Mouse (Mus musculus) liver, adult 2 months (tissue): ENCODE measurements around the gene Bnc2. TPM values are rescaled to one million over a fixed set of nuclear protein-coding genes. Genes with fewer than 3 reads are reported as not detected.

Experiments used
- DNase-seq: peaks from one replicate; pipeline ENCODE4 v3.0.0-alpha.2; 2011; ENCODE audit warnings: low read depth, low spot score; ENCODE audit errors: extremely low read depth
- H3K27ac ChIP-seq: fragments of 200-500 bp; replicated peaks from 2 replicates; pipeline ENCODE4 v1.5.1; 2012; ENCODE audit warnings: low read depth, mild to moderate bottlenecking, control low read depth, inconsistent platforms, low read length; ENCODE audit not compliant: insufficient read depth
- H3K27me3 ChIP-seq: fragments of 200-500 bp; 2 replicates; pipeline ENCODE4 v1.6.1; 2012; ENCODE audit warnings: mild to moderate bottlenecking, moderate library complexity, low read length, inconsistent platforms; ENCODE audit not compliant: control insufficient read depth, insufficient read depth
- H3K36me3 ChIP-seq: fragments of 200-500 bp; 2 replicates; pipeline ENCODE4 v1.6.1; 2012; ENCODE audit warnings: low read length, inconsistent platforms; ENCODE audit not compliant: control insufficient read depth, insufficient read depth
- H3K4me1 ChIP-seq: fragments of 200-500 bp; 2 replicates; pipeline ENCODE4 v1.6.1; 2011; ENCODE audit warnings: low read length; ENCODE audit not compliant: control insufficient read depth, insufficient read depth
- H3K4me3 ChIP-seq: fragments of 200-500 bp; 2 replicates; pipeline ENCODE4 v1.5.1; 2011; ENCODE audit warnings: low read depth, mild to moderate bottlenecking, control low read depth, low read length, moderate library complexity; ENCODE audit not compliant: insufficient read depth
- H3K79me2 ChIP-seq: fragments of 200-500 bp; 2 replicates; pipeline ENCODE4 v1.6.1; 2012; ENCODE audit warnings: inconsistent platforms, mild to moderate bottlenecking, low read length, moderate library complexity; ENCODE audit not compliant: control insufficient read depth, insufficient read depth
- H3K9ac ChIP-seq: fragments of 200-500 bp; 2 replicates; pipeline ENCODE4 v1.6.1; 2012; ENCODE audit warnings: low read depth, mild to moderate bottlenecking, control low read depth, inconsistent platforms, low read length
- CTCF ChIP-seq: fragments of 200-500 bp; IDR thresholded peaks from 2 replicates; pipeline ENCODE4 v1.5.1; 2011; ENCODE audit warnings: low read depth, low read length, control low read depth
- POLR2A ChIP-seq: fragments of 200-500 bp; IDR thresholded peaks from 2 replicates; pipeline ENCODE4 v1.6.1; 2011; ENCODE audit warnings: low read length, control low read depth; ENCODE audit not compliant: insufficient read depth; ENCODE audit errors: extremely low read depth
- WGBS: fragments of 180-500 bp; shearing (Covaris S2); methylation state at CpG from one replicate; pipeline ENCODE4 v1.1.7; 2018; 5-methylcytosine and 5-hydroxymethylcytosine counted together
- polyA plus RNA-seq: library from polyadenylated mRNA; depleted of rRNA; stranded (reverse); fragments of >200 nt; gene quantifications from 2 replicates; pipeline ENCODE4 v1.2.3, GENCODE M21; 2012
- total RNA-seq: library from RNA; depleted of rRNA; stranded (reverse); fragments of >200 nt; gene quantifications from 2 replicates; pipeline ENCODE4 v1.2.3, GENCODE M21; 2014

The Bnc2 gene
- total and polyA plus RNA-seq, 2 experiments = 0.09 to 0.12 TPM

DNA sequence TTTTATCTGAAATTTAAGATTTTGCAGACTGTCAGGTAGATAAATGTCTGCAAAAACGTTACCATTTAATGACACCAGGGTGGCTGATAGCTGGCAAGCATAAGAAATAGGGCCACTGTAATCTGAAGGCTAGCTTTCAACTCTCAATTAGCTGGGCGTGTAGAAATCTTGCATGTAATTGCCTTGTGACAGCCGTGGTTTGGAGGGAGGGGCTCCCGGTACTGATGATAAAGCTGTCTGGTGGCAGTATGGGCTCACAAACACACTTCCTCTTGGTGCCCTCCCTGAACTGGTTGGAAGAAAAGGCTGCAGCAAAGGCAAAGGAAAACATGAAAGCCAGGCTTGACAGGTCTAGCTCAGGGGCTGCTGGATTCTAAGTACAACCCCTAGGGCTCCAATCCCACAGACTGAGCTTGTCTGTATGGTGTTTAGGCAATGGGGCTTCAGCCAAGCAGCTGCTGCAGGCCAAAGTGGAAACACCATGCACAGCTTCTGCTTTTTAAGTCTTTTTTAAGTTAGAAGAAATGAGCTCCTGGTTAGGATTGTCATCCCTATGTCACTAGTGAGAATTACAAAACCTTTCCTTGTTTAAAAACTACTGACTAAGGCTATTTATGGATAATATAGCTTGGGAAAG, 366.7 kb downstream of the Bnc2 start:
- no peak overlapping the region for H3K4me3 ChIP-seq
- TF ChIP-seq POLR2A (no peak), CTCF (no peak)
- no peak overlapping the region for H3K9ac ChIP-seq
- H3K27ac ChIP-seq = no peak overlapping the region
- no peaks in the 10 kb centered on the region for H3K27me3 ChIP-seq
- H3K4me1 ChIP-seq = no peaks in the 10 kb centered on the region
- H3K79me2 ChIP-seq = no peaks in the 10 kb centered on the region
- 49% methylated on average over 4 of the region's 4 CpGs for WGBS
- no peaks in the 10 kb centered on the region for H3K36me3 ChIP-seq
- no peak for DNase-seq

DNA sequence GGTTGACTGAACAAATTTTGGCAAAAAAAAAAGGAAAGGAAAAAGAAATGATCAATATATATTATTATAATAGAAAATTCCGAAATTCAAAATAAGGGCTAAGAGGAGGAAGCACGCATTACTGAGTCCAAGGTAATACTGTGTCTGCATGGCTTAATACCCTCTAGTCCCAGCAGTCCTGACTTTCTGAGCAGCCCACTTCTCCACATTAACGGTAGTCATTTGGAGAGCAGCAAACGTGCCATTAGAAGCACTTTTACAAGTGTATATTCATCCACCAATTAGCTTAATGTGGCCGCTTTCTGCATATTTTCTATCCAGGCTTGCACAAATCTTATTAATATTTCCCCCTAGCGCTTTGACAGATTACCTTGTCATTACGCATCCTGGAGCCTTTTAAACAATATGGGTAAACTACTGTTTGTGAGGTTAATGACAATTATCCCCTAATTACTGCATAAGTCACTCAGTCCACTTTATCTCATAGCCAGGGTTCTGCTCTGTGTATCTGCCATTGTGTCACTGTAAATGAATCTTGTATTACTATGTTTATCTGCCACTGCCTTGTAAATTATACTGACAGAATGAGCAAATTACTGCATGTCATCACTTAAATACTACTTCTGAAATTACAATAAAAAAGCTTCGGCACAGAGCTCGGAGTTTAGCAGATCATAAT, 368.0 kb downstream of the Bnc2 start:
- H3K27me3 ChIP-seq = no peaks in the 10 kb centered on the region
- WGBS = 87% methylated on average over 9 of the region's 9 CpGs
- no peak overlapping the region for H3K4me3 ChIP-seq
- H3K36me3 ChIP-seq = no peaks in the 10 kb centered on the region
- DNase-seq = no peak
- no peak overlapping the region for H3K9ac ChIP-seq
- H3K4me1 ChIP-seq = no peaks in the 10 kb centered on the region
- no peaks in the 10 kb centered on the region for H3K79me2 ChIP-seq
- TF ChIP-seq POLR2A (no peak), CTCF (no peak)
- H3K27ac ChIP-seq = no peak overlapping the region

- Histone ChIP-seq H3K4me1 (no peaks in the 10 kb centered on the region), H3K27me3 (no peaks in the 10 kb centered on the region), H3K4me3 (no peak overlapping the region), H3K27ac (no peak overlapping the region), H3K36me3 (no peaks in the 10 kb centered on the region), H3K79me2 (no peaks in the 10 kb centered on the region), H3K9ac (no peak overlapping the region)
- WGBS = 87% methylated on average over 3 of the region's 3 CpGs
- DNase-seq = no peak
- TF ChIP-seq CTCF (no peak), POLR2A (no peak)
Measured at GRCm38 (mm10) chr4:84302949-84303348, 372.1 kb downstream of the Bnc2 start.

DNA sequence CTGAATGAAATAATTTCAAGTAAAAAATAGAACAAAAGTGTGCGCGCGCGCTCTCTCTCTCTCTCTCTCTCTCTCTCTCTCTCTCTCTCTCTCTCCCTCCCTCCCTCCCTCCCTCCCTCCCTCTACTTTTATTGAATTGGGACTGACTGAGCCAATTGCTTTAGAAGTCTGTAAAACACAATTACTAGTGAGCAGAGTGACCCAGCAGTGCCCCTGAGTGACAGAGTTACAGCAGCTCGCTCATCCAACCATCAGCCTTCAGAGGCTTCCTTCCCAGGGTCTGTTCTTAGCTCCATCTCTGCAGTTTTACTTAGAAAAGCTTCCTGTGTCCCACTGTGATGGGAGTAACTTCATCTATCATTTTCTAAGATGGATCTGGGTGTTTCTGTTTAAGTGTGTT, 389.9 kb downstream of the Bnc2 start:
- H3K27me3 ChIP-seq = no peaks in the 10 kb centered on the region
- H3K27ac ChIP-seq = no peak overlapping the region
- DNase-seq = no peak
- no peak overlapping the region for H3K9ac ChIP-seq
- no peaks in the 10 kb centered on the region for H3K36me3 ChIP-seq
- H3K4me1 ChIP-seq = no peaks in the 10 kb centered on the region
- TF ChIP-seq CTCF = no peak
- TF ChIP-seq POLR2A = no peak
- 95% methylated on average over 5 of the region's 5 CpGs for WGBS
- H3K79me2 ChIP-seq = no peaks in the 10 kb centered on the region
- H3K4me3 ChIP-seq = no peak overlapping the region

GRCm38 (mm10) chr4:84282651-84283050, 392.4 kb downstream of the Bnc2 start:
- Histone ChIP-seq H3K79me2 (no peaks in the 10 kb centered on the region), H3K27me3 (no peaks in the 10 kb centered on the region), H3K27ac (no peak overlapping the region), H3K36me3 (no peaks in the 10 kb centered on the region), H3K4me1 (no peaks in the 10 kb centered on the region), H3K4me3 (no peak overlapping the region), H3K9ac (no peak overlapping the region)
- no peak for DNase-seq
- TF ChIP-seq POLR2A (no peak), CTCF (no peak)
- 78% methylated on average over 2 of the region's 2 CpGs for WGBS

DNA sequence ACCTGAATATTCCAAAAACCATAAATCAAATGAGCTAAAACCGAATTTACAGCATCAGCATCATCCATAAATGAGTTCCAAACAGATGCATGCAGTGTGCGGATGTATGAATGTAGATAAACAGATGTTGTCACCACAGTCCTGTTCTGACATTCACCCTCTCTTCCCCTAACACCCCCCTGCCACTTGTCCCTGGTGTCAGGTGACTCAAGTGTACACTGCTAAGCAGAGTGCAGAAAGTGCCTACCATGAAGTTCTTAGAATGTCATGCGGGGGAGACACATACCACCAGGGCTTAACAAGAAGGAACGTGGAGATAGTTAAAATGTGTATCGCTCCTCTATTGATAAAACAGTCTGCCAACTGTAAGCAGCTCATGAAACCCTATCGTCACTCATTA, 396.9 kb downstream of the Bnc2 start:
- no peak for DNase-seq
- H3K79me2 ChIP-seq = no peaks in the 10 kb centered on the region
- H3K4me3 ChIP-seq = no peak overlapping the region
- H3K4me1 ChIP-seq = no peaks in the 10 kb centered on the region
- H3K9ac ChIP-seq = no peak overlapping the region
- no peak overlapping the region for H3K27ac ChIP-seq
- 76% methylated on average over 6 of the region's 6 CpGs for WGBS
- H3K27me3 ChIP-seq = no peaks in the 10 kb centered on the region
- no peak for TF ChIP-seq CTCF
- TF ChIP-seq POLR2A = no peak
- H3K36me3 ChIP-seq = no peaks in the 10 kb centered on the region
